Mouse (Mus musculus): ENCODE data around the gene Olfr414. TPM values are rescaled to one million over a fixed set of nuclear protein-coding genes. Genes with fewer than 3 reads are reported as not detected.

Gene Olfr414
- polyA plus RNA-seq, 1 experiment from 2014 or later, result not detected

DNA sequence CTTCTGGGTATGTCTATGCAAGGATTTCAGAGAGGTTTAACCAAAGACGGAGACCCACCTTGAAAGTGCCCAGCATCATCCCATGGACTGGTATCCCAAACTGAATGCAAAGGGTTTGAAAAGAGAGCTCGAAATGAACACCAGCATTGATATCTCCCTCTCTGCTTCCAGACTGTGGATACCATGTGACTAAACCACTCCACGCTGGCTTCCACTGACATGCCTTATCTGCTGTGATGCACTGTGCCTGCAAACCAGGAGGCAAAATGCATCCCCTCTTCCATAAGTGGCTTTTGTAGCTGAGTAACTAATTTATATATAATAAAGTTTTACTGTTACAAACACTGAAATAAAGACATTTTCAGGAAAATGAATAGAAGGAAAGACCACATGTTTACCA, 41.5 kb downstream of the Olfr414 start:
- H3K9ac ChIP-seq (ENCODE audit: low read length), result no peak overlapping the region
- H3K4me2 ChIP-seq (ENCODE audit: low read depth), result no peak overlapping the region
- H3K9me3 ChIP-seq (ENCODE audit: control insufficient read depth, low read length), result no peaks in the 10 kb centered on the region
- H3K27me3 ChIP-seq (ENCODE audit: control insufficient read depth, insufficient read depth, low read length), result no peaks in the 10 kb centered on the region
- H3K4me3 ChIP-seq (ENCODE audit: low read depth, low read length), result no peak overlapping the region
- H3K4me1 ChIP-seq (ENCODE audit: control insufficient read depth, insufficient read depth, low read length), result no peaks in the 10 kb centered on the region
- ATAC-seq (ENCODE audit: insufficient read depth, low FRiP score, low TSS enrichment) (no peak), DNase-seq (ENCODE audit: low spot score) (no peak)
- no peak overlapping the region for H3K27ac ChIP-seq (ENCODE audit: low read depth, low read length)
- whole genome bisulfite sequencing, result 83% methylated on average over 3 of the region's 3 CpGs
- no peaks in the 10 kb centered on the region for H3K36me3 ChIP-seq (ENCODE audit: control insufficient read depth, insufficient read depth, low read length)

DNA sequence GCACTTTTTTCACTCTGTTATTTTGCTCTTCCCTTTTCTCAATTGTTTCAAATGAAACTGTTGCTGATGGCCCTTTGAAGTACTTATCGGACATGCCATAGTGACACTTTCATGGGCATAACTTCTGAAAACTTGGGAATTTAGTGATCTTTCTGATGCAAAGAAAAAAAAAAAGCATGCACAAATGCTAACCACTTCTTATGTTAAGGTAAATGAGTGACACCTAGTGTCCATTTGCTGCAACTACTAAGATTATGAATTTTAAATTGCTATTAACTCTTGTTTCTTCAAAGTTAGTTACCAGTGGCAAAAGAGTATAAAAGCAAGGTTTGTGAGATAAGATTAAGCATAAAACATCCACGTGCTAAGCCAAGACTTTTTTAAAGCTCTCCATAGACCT, 42.4 kb downstream of the Olfr414 start:
- Histone ChIP-seq H3K4me1 (ENCODE audit: control insufficient read depth, insufficient read depth, low read length) (no peaks in the 10 kb centered on the region), H3K36me3 (ENCODE audit: control insufficient read depth, insufficient read depth, low read length) (no peaks in the 10 kb centered on the region), H3K27ac (ENCODE audit: low read depth, low read length) (no peak overlapping the region), H3K9me3 (ENCODE audit: control insufficient read depth, low read length) (no peaks in the 10 kb centered on the region), H3K27me3 (ENCODE audit: control insufficient read depth, insufficient read depth, low read length) (no peaks in the 10 kb centered on the region), H3K9ac (ENCODE audit: low read length) (no peak overlapping the region), H3K4me2 (ENCODE audit: low read depth) (no peak overlapping the region), H3K4me3 (ENCODE audit: low read depth, low read length) (no peak overlapping the region)
- DNase-seq (ENCODE audit: low spot score), result no peak
- WGBS, result 42% methylated on average over 2 of the region's 2 CpGs
- no peak for ATAC-seq (ENCODE audit: insufficient read depth, low FRiP score, low TSS enrichment)

DNA sequence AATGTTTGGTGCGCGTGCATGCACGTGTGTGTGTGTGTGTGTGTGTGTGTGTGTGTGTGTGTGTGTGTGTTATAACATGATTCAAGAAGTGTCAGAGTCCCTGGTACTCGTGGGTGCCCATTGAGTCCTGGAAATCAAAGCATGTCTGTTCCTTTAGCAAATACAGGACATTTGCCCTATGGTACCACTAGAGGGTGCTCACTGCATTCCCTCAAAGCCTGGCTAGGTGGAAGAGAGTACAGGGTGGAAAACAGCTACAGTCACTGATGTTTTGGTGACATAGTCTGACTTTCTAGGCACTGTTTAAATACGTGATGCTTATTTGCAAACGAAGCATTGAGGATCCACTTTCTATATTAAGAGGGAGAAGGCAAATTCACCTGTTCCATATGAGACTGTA, 45.9 kb downstream of the Olfr414 start:
- no peak overlapping the region for H3K4me2 ChIP-seq (ENCODE audit: low read depth)
- H3K27ac ChIP-seq (ENCODE audit: low read depth, low read length), result no peak overlapping the region
- H3K36me3 ChIP-seq (ENCODE audit: control insufficient read depth, insufficient read depth, low read length), result no peaks in the 10 kb centered on the region
- ATAC-seq (ENCODE audit: insufficient read depth, low FRiP score, low TSS enrichment), result peak; percentile 67
- peak; percentile 47 for DNase-seq (ENCODE audit: low spot score)
- H3K4me1 ChIP-seq (ENCODE audit: control insufficient read depth, insufficient read depth, low read length), result no peaks in the 10 kb centered on the region
- WGBS, result 6% methylated on average over 6 of the region's 6 CpGs
- H3K9ac ChIP-seq (ENCODE audit: low read length), result no peak overlapping the region
- no peaks in the 10 kb centered on the region for H3K9me3 ChIP-seq (ENCODE audit: control insufficient read depth, low read length)
- no peaks in the 10 kb centered on the region for H3K27me3 ChIP-seq (ENCODE audit: control insufficient read depth, insufficient read depth, low read length)
- no peak overlapping the region for H3K4me3 ChIP-seq (ENCODE audit: low read depth, low read length)

DNA sequence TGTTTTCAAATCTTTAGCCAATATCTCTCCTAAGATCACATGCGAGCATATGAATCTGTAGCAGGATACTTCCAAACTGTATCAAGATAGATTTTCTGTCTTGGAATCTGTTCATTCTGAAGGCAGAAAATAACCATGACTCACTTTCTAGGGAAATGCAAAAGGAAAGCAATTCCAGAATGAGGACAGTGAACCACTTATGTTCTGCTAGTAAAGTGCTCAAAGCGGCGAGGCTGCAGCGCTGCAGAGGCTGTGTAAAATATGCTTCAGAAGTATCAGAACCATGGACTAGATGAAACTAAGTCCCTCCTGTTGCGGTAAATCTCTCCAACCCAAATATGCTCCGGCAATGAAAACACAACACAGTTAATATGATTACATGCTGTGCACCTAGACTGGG, 58.7 kb downstream of the Olfr414 start:
- 93% methylated on average over 6 of the region's 6 CpGs for WGBS
- no peak overlapping the region for H3K9ac ChIP-seq (ENCODE audit: low read length)

More for the DNA sequence above, 58.7 kb downstream of the Olfr414 start:
- no peak for DNase-seq (ENCODE audit: low spot score)
- no peaks in the 10 kb centered on the region for H3K36me3 ChIP-seq (ENCODE audit: control insufficient read depth, insufficient read depth, low read length)
- no peaks in the 10 kb centered on the region for H3K9me3 ChIP-seq (ENCODE audit: control insufficient read depth, low read length)
- H3K4me2 ChIP-seq (ENCODE audit: low read depth), result no peak overlapping the region
- H3K4me3 ChIP-seq (ENCODE audit: low read depth, low read length), result no peak overlapping the region
- no peak for ATAC-seq (ENCODE audit: insufficient read depth, low FRiP score, low TSS enrichment)
- no peak overlapping the region for H3K27ac ChIP-seq (ENCODE audit: low read depth, low read length)
- no peaks in the 10 kb centered on the region for H3K27me3 ChIP-seq (ENCODE audit: control insufficient read depth, insufficient read depth, low read length)
- H3K4me1 ChIP-seq (ENCODE audit: control insufficient read depth, insufficient read depth, low read length), result no peaks in the 10 kb centered on the region

Other genes starting within 250 kb of the Olfr414 start
- gene Olfr419, start 172.0 kb upstream of the Olfr414 start, polyA plus RNA-seq (2014; fragmentation: Nextera tagmentation; extraction: Ambion mirVana), result not detected in 2 replicates
- not detected in 2 replicates for gene Mptx1, start 93.5 kb upstream of the Olfr414 start, polyA plus RNA-seq (2014; fragmentation: Nextera tagmentation; extraction: Ambion mirVana)
- not detected in 2 replicates for gene Olfr417, start 58.9 kb upstream of the Olfr414 start, polyA plus RNA-seq (2014; fragmentation: Nextera tagmentation; extraction: Ambion mirVana)
- not detected in 2 replicates for gene Olfr248, start 33.0 kb upstream of the Olfr414 start, polyA plus RNA-seq (2014; fragmentation: Nextera tagmentation; extraction: Ambion mirVana)
- not detected in 2 replicates for gene Olfr220, start 18.0 kb downstream of the Olfr414 start, polyA plus RNA-seq (2014; fragmentation: Nextera tagmentation; extraction: Ambion mirVana)
- gene Fmn2, start 77.8 kb downstream of the Olfr414 start, polyA plus RNA-seq (2014; fragmentation: Nextera tagmentation; extraction: Ambion mirVana), result 6.9 and 7.4 TPM in 2 replicates